Mouse (Mus musculus): Measurements from ENCODE around the gene Pcnx. TPM values are rescaled to one million over a fixed set of nuclear protein-coding genes. Genes with fewer than 3 reads are reported as not detected.
"Not testable (repeated sequence)": the region's sequence is repeated elsewhere in the genome, so short reads cannot be mapped to it uniquely, and the experiment has no call there.

Pcnx gene
- total RNA-seq, 2 experiments from 2014 or later, result 13.9 to 24.4 TPM

GRCm38 (mm10) chr12:81943331-81944062, 83.7 kb downstream of the Pcnx start:
- no peak for ATAC-seq (replicated peaks; ENCODE audit: poor library complexity, severe bottlenecking)

- no peak for ATAC-seq (replicated peaks; ENCODE audit: poor library complexity, severe bottlenecking)
Observed at GRCm38 (mm10) chr12:81949026-81949425, 89.2 kb downstream of the Pcnx start.

DNA sequence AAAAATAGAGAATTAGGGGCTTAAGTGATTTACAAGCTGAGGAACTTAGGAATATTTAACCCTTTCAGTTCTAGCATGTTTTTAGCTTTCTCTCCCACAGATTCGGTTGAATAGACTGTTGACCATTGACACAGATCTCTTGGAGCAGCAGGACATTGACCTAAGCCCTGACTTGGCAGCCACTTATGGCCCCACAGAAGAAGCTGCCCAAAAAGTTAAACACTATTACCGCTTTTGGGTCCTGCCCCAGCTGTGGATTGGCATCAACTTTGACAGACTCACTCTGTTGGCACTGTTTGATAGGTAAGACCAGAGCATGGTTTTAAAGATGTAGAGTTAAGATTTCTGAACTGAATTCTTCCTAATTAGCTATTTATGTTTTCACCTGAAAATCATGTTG, 90.2 kb downstream of the Pcnx start:
- ATAC-seq (replicated peaks; ENCODE audit: poor library complexity, severe bottlenecking), result no peak

- ATAC-seq (replicated peaks; ENCODE audit: poor library complexity, severe bottlenecking), result no peak
Observed at GRCm38 (mm10) chr12:81958351-81958750, 98.5 kb downstream of the Pcnx start.

DNA sequence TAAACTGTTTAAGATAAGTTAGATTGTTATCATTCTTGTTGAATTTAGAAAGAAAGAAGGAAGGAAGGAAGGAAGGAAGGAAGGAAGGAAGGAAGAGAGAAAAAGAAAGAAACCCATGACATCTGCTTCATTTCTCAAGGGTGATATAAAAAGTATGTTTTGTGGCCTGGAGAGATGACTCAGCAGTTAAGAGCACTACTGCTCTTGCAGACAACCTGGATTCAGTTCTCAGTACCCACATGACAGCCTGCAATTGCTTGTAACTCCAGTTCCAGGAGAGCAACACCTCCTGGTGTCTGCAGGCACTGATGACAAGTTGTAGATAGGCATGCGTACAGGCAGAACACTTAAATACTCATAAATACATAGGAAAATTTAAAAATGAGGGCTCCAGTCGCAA, 105.6 kb downstream of the Pcnx start:
- no peak for ATAC-seq (replicated peaks; ENCODE audit: poor library complexity, severe bottlenecking)

DNA sequence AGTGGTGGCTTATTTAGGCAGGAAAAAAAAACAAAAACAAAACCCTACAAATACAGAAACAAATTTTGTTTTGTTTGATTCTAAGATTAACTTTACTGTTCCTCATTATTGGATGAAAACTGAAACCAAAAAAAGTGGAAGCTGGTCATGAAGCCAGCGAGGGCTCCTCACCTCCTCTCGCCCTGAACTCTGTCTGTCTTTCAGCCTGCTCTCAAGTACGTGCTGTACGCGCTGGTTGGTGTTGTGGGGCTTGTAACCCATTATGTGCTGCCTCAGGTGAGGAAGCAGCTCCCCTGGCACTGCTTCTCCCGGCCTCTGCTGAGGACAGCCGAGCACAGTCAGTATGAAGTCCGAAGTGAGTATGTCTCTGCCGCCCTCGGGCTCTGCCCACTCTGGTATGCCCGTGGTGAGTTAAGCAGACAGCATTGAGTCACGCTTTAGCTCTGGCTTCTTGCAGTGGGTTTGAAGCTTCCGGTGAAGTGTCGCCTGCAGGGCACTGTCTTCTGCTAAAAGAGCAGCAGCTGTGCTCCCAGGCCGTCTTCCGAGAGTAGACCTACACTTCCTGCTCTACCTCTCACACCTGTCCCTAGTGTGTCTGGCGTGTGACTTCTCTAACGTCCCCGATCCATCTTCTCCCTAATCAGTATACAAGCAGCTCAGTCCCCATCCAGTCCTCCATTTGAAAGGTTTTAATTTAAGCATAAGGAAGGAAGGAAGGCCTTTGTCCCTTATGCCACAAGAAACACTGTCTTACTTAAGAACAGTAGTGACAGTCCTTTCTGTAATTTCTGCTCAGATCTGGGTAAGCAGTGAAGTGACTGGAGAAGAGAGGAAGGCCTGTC, 111.4 kb downstream of the Pcnx start:
- peak; percentile 79 for ATAC-seq (replicated peaks; ENCODE audit: poor library complexity, severe bottlenecking)

DNA sequence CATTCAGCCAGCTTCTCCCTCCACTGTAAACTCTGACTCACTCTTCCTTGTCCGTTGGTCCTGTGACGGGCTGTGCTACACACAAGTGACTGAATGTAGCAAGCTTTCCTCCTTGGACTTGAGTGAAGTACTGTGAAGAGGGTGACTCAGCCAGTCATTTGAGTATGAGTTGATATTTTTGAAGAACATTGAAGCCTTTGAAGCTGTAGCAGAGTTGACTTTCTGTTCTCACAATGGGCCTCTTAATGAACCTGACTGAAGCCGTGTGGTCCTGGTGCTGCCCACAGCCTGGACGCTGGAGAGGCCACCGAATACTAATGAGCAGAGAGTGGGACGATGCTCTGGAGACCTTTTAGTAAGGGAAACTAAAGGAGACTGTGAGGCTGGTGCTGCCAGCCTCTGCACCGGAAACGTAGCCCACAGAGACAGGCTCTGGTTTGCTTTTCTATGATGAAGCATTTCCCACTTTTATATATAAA, 112.1 kb downstream of the Pcnx start:
- peak; percentile 87 for ATAC-seq (replicated peaks; ENCODE audit: poor library complexity, severe bottlenecking)

GRCm38 (mm10) chr12:81974806-81975205, 115.0 kb downstream of the Pcnx start:
- ATAC-seq (replicated peaks; ENCODE audit: poor library complexity, severe bottlenecking), result no peak

- no peak for ATAC-seq (replicated peaks; ENCODE audit: poor library complexity, severe bottlenecking)
Observed at GRCm38 (mm10) chr12:81977346-81977745, 117.5 kb downstream of the Pcnx start.

DNA sequence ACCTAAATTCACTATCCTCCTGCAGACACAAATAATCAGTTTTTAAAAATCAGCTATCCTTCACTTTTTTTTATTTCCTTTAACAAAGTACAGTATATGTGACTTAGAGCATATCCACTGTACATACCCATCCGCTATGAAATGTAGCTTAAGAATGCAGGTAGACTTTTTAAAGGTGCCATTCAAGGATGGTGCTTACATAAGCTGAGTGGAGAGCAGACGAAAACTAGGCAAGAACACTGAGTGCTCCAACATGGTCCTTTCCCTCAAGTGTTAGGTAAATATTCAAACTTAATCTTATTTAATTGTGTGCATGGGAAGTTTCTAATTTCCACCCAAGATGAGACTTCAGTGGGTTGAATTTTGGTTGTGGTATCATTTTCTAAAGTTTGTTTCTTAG, 119.5 kb downstream of the Pcnx start:
- no peak for ATAC-seq (replicated peaks; ENCODE audit: poor library complexity, severe bottlenecking)

DNA sequence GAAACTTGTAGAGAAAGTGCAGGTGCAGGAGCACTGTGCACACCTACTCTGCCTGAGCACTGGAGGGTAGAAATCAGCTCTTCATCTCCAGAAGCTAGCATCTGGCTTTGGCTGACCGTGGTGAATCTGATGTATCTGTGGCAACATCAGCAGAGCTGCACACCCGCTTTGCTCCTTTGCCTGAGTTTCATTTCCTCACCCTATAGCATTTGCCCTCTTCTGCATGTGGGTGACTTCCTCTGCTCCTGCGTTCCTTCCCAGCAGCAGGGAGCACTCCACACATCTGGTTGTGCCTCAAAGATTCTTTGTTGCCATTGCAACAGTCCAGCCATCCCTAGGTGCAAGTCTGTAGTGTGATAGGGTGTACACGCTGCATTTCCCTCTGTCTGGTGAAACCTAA, 132.3 kb downstream of the Pcnx start:
- peak; percentile 85 for ATAC-seq (replicated peaks; ENCODE audit: poor library complexity, severe bottlenecking)

GRCm38 (mm10) chr12:81992996-81993395, 133.2 kb downstream of the Pcnx start:
- ATAC-seq (replicated peaks; ENCODE audit: poor library complexity, severe bottlenecking), result no peak

- ATAC-seq (replicated peaks; ENCODE audit: poor library complexity, severe bottlenecking), result no peak
Observed at GRCm38 (mm10) chr12:81994911-81995667, 135.3 kb downstream of the Pcnx start.

DNA sequence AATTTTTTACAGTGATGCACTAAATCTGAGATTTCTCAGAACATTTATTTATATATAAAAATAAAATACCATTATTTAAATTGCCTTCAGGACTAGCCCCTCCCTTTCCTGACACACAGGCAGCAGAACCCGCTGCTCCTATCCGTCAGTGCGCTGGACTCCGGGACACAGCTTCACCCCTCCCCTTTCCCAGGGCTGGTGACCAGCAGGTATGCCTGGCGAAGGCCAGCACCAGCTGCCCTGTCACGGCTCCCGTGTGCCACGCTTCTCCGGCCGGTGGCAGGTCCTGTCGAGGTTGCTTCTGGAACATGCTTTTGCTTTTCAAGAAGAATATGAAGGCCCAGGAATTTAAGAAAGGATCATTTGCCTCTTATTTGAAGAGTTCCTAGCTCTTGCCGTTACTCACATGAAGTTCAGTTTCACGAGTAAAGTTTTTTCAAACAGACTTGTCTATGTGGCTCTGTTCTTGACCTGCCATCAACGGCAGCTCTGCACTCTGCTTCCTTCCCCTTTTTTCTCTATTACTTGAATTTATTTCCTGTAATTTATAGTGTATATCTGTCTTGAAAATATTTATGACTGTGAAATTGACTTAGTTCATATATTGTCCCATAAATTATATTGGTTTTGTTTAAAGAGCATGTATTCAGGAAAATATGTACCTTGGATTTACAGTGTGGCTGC, 137.0 kb downstream of the Pcnx start:
- ATAC-seq (replicated peaks; ENCODE audit: poor library complexity, severe bottlenecking), result no peak; the same call in 1 of the 2 replicates

DNA sequence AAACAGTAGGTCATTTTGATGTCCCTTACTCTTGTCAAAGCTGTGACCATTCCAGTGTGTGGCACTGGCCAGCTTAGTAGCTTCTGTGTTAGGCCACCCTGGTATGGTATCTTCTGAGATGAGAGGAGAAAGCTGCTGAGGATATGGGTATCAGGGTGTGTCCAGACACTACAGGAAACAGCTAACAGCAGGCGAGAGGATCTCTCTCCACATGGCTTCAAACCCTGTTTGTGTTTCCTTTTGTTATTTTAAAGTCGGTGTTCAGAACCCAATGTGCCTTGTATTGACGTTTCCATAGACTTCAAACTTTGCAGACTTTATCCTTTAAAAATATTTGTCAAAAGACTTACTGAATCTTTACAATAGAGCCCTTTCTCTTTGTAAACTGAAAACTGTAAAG, 137.7 kb downstream of the Pcnx start:
- no peak for ATAC-seq (replicated peaks; ENCODE audit: poor library complexity, severe bottlenecking)

- peak; percentile 87 for ATAC-seq (replicated peaks; ENCODE audit: poor library complexity, severe bottlenecking)
Observed at GRCm38 (mm10) chr12:82002697-82003096, 142.9 kb downstream of the Pcnx start.

GRCm38 (mm10) chr12:82025901-82026633, 166.2 kb downstream of the Pcnx start:
- ATAC-seq (replicated peaks; ENCODE audit: poor library complexity, severe bottlenecking), result not testable (repeated sequence)

- ATAC-seq (replicated peaks; ENCODE audit: poor library complexity, severe bottlenecking), result peak; percentile 93
Observed at GRCm38 (mm10) chr12:82033524-82033923, 173.7 kb downstream of the Pcnx start.

DNA sequence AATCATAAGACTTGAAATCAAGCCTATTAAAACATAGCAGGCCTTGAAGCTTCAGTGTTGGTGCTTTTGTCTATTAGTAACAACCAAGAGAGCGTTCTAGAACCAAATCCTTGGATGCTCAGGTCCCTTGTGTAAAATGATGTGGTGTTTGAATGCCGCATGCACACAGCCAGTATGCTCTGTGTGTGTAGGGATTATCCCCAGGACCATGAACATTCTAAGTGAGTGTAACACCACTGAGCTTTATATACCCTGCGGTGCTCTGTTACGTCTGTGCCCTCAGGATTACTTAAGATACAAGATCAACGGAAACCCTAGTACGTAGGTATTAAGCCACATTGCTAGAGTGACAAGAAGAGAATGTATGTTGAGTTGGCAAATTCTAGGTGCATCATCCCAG, 174.2 kb downstream of the Pcnx start:
- not testable (repeated sequence) for ATAC-seq (replicated peaks; ENCODE audit: poor library complexity, severe bottlenecking)
